Mouse (Mus musculus) central nervous system, embryonic 18 days (tissue): ENCODE measurements around the gene Hes7. TPM values are rescaled to one million over a fixed set of nuclear protein-coding genes. Genes with fewer than 3 reads are reported as not detected.

ENCODE experiments used
- polyA plus RNA-seq: library from polyadenylated mRNA; depleted of rRNA; stranded (reverse); fragments of >200 nt; gene quantifications from 2 replicates; pipeline ENCODE4 v1.2.3, GENCODE M21; 2012; rRNA removed

The Hes7 gene
- 1.6 and 1.7 TPM in 2 replicates for polyA plus RNA-seq

GRCm38 (mm10) chr11:69120221-69121000 lies at the start of gene Hes7:
TSS of gene Hes7 (plus strand) at chr11:69120404.

DNA sequence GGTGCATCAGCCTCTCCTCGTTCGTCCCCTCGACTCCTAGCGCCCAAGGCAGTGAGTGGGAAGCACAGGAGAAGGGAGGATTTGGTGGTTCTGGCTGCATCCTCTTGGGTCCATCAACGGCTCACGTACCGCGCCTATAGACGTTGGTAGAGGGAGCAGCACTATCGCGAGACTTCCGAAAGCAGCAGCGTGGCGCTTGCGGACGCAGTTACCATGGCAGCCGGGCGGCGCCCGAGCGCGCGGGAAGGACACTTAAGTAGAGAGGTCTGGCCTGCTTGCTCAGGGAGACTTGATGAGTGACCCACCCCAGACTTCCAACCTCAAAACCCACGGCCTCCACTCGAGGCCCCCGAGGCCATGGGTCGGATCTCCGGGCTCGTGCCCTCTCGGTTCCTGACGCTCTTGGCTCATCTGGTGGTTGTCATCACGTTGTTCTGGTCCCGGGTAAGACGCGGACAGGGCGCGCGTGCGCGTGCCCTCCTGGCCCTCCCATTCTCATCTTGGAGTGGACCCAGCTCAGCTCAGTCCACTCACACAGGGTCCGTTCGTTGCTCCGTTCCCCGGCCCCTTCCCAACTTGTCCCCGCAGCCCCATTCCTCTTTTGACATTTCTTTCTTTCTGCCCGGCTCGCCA lies 49.5 kb upstream of the Hes7 start, which contains the start of gene Tmem107:
Gene Tmem107 (plus strand): TSS at position 217 of the 633 bp plus-strand sequence.

DNA sequence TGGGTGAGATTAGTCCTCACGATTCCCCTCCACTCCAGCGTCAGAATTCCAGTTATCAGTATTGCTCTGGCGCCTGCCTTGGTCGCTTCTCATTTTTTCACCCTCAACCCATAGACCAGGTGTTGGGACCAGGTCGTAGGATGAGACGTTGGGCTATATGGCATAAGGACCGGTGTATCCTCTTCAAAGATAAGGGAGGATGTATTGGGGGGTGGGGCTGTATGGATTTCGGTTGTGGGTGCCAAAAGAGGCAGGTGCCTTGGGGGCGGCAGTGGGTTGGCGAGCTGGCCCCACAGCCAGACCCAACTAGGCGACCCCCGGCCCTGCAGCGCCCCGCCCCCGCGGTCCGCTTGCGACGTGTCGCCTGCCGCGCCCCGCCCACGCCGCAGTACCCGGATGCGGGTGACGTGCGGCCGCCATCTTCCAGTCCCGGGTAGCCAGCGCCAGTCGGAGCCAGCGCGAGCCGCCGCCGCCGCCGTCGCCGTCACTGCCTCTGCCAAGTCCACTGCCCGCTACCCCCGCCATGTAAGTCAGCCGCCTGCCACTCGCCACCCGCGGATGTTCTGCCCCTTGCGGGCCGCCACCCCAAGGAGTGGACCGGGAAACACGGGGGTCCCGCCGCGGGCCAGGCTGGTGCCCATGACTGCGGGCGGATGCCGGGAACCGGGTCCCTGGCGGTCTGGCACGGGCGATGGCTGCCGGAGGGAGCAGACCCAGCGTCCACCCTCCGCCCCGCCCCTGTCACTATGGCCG lies 31.9 kb upstream of the Hes7 start, which contains the start of gene Vamp2:
Gene Vamp2 (plus strand): TSS at position 388 of the 753 bp plus-strand sequence.

GRCm38 (mm10) chr11:69094697-69095429 lies 25.3 kb upstream of the Hes7 start, which contains the start of gene Per1:
TSS of gene Per1 (plus strand) at chr11:69095217.

DNA sequence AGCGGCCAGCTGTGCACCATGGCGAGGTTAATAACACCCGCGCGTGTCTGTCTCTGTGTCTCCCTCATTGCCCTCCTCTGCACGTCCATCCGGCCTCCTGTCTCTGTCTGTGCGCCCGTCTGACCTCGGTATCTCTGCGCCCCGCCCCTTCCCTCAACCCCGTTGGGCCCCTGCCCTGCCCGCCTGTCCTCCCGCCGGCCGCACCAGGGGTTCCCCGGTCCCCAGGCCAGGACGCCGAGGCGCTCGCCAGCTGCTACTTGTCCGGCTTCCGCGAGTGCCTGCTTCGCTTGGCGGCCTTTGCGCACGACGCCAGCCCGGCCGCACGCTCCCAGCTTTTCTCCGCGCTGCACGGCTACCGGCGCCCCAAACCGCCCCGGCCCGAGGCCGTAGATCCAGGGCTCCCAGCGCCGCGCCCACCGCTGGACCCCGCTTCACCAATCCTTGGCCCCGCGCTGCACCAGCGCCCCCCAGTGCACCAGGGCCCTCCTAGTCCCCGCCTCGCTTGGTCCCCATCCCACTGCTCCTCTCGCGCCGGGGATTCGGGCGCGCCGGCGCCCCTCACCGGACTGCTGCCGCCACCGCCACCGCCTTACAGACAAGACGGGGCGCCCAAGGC lies 2.2 kb downstream of the Hes7 start, which contains the start of gene 9130213A22Rik:
Gene 9130213A22Rik (minus strand): TSS at position 254 of the 616 bp plus-strand sequence.

GRCm38 (mm10) chr11:69125852-69125918 lies 5.5 kb downstream of the Hes7 start, which contains the start of gene Aloxe3:
TSS of gene Aloxe3 (plus strand) at chr11:69125896.

GRCm38 (mm10) chr11:69156800-69157199 lies 36.6 kb downstream of the Hes7 start, which contains the start of gene Alox12b:
TSS of gene Alox12b (plus strand) at chr11:69156989.

Other genes with a start within 250 kb of the Hes7 start
- gene Ndel1, start 248.5 kb upstream of the Hes7 start, polyA plus RNA-seq, result 82.7 and 83.6 TPM in 2 replicates
- gene Rnf222, start 231.9 kb upstream of the Hes7 start, polyA plus RNA-seq, result 0.05 and 0.34 TPM in 2 replicates
- gene Rpl26, start 218.8 kb upstream of the Hes7 start, polyA plus RNA-seq, result 2,315 and 2,419 TPM in 2 replicates
- 3.6 and 4.3 TPM in 2 replicates for gene Odf4, start 193.3 kb upstream of the Hes7 start, polyA plus RNA-seq
- gene Arhgef15, start 162.9 kb upstream of the Hes7 start, polyA plus RNA-seq, result 32.4 and 33.6 TPM in 2 replicates
- gene Slc25a35, start 152.3 kb upstream of the Hes7 start, polyA plus RNA-seq, result 2.6 and 2.7 TPM in 2 replicates
- 26.9 and 31.1 TPM in 2 replicates for gene Rangrf, start 145.2 kb upstream of the Hes7 start, polyA plus RNA-seq
- gene Pfas, start 111.9 kb upstream of the Hes7 start, polyA plus RNA-seq, result 21.3 and 22.2 TPM in 2 replicates
- 102 and 109 TPM in 2 replicates for gene Ctc1, start 104.5 kb upstream of the Hes7 start, polyA plus RNA-seq
- 16.9 and 19.1 TPM in 2 replicates for gene Aurkb, start 74.8 kb upstream of the Hes7 start, polyA plus RNA-seq
- gene Borcs6, start 60.7 kb upstream of the Hes7 start, polyA plus RNA-seq, result 25.1 and 25.6 TPM in 2 replicates
- gene Tmem107, start 49.6 kb upstream of the Hes7 start, polyA plus RNA-seq, result 32.3 and 33.9 TPM in 2 replicates
- gene Vamp2, start 31.9 kb upstream of the Hes7 start, polyA plus RNA-seq, result 324 and 361 TPM in 2 replicates
- 11.5 and 13.7 TPM in 2 replicates for gene Per1, start 25.2 kb upstream of the Hes7 start, polyA plus RNA-seq
- gene 9130213A22Rik, start 2.2 kb downstream of the Hes7 start, polyA plus RNA-seq, result 1.2 TPM in 2 replicates
- gene Aloxe3, start 5.5 kb downstream of the Hes7 start, polyA plus RNA-seq, result 16.7 and 18.3 TPM in 2 replicates
- 0.49 and 1.0 TPM in 2 replicates for gene Alox12b, start 36.6 kb downstream of the Hes7 start, polyA plus RNA-seq
- gene Alox8, start 77.4 kb downstream of the Hes7 start, polyA plus RNA-seq, result 0.36 and 0.44 TPM in 2 replicates
- 0.60 and 0.67 TPM in 2 replicates for gene Gucy2e, start 116.6 kb downstream of the Hes7 start, polyA plus RNA-seq
- gene Cntrob, start 203.4 kb downstream of the Hes7 start, polyA plus RNA-seq, result 40.0 and 40.8 TPM in 2 replicates
- gene Trappc1, start 203.6 kb downstream of the Hes7 start, polyA plus RNA-seq, result 85.3 and 85.5 TPM in 2 replicates
- 11.2 and 11.8 TPM in 2 replicates for gene Kcnab3, start 205.9 kb downstream of the Hes7 start, polyA plus RNA-seq
- gene Rnf227, start 220.1 kb downstream of the Hes7 start, polyA plus RNA-seq, result 143 and 152 TPM in 2 replicates
- 260 and 330 TPM in 2 replicates for gene Chd3, start 249.0 kb downstream of the Hes7 start, polyA plus RNA-seq